Mouse (Mus musculus) stomach, postnatal 0 days (tissue): ENCODE data around the gene Tnnc2.

Source experiments
- CTCF ChIP-seq: IDR thresholded peaks from 2 replicates; pipeline ENCODE4 v1.5.1; 2016; ENCODE audit warnings: antibody characterized with exemption, low read depth, mild to moderate bottlenecking, moderate library complexity
- EP300 ChIP-seq: optimal IDR thresholded peaks from 2 replicates; pipeline ENCODE3; 2016; ENCODE audit warnings: antibody characterized with exemption

- TF ChIP-seq CTCF = no peak
- TF ChIP-seq EP300 = no peak
Measured at GRCm38 (mm10) chr2:164771123-164771522, 8.6 kb downstream of the Tnnc2 start.
